Mouse (Mus musculus) lung, embryonic 16.5 days (tissue): ENCODE results near the gene Ammecr1. TPM values are rescaled to one million over a fixed set of nuclear protein-coding genes. Genes with fewer than 3 reads are reported as not detected.
A peak's percentile ranks its signal among the peaks of the same experiment; 100 is the strongest.

ENCODE experiments used
- ATAC-seq: fragments of 200-750 bp; cut with Nextera tagmentation; 2 replicates; pipeline ENCODE4 v1.8.0; 2017; ENCODE audit warnings: low read depth, mild to moderate bottlenecking, moderate library complexity
- H3K27ac ChIP-seq: fragments of 300-500 bp; sonication (generic); 2 replicates; pipeline ENCODE4 v1.5.1; 2014; ENCODE audit warnings: mild to moderate bottlenecking, control low read depth, low read length
- H3K27me3 ChIP-seq: fragments of 300-500 bp; sonication (generic); 2 replicates; pipeline ENCODE4 v1.6.1; 2014; ENCODE audit warnings: low read depth, low read length, mixed read lengths; ENCODE audit not compliant: control insufficient read depth, insufficient read depth
- H3K36me3 ChIP-seq: fragments of 300-500 bp; sonication (generic); 2 replicates; pipeline ENCODE4 v1.6.1; 2014; ENCODE audit warnings: low read length; ENCODE audit not compliant: control insufficient read depth, insufficient read depth
- H3K4me1 ChIP-seq: fragments of 300-500 bp; sonication (generic); replicated peaks from 2 replicates; pipeline ENCODE4 v1.6.1; 2014; ENCODE audit warnings: low read length, mixed read lengths; ENCODE audit not compliant: control insufficient read depth, insufficient read depth
- H3K4me2 ChIP-seq: fragments of 300-500 bp; sonication (generic); 2 replicates; pipeline ENCODE4 v1.6.1; 2014; ENCODE audit warnings: low read depth, low read length, control low read depth
- H3K4me3 ChIP-seq: fragments of 300-500 bp; sonication (generic); 2 replicates; pipeline ENCODE4 v1.5.1; 2014; ENCODE audit warnings: mild to moderate bottlenecking, low read length, control low read depth
- H3K9ac ChIP-seq: fragments of 300-500 bp; sonication (generic); 2 replicates; pipeline ENCODE4 v1.6.1; 2014; ENCODE audit warnings: low read length, control low read depth
- H3K9me3 ChIP-seq: fragments of 300-500 bp; sonication (generic); 2 replicates; pipeline ENCODE4 v1.6.1; 2016; ENCODE audit warnings: low read length; ENCODE audit not compliant: control insufficient read depth
- whole genome bisulfite sequencing: fragments of 180-500 bp; shearing (Covaris S2); extraction: QIAGEN DNeasy Blood & Tissue Kit; methylation state at CpG from one replicate; pipeline ENCODE4 v1.1.7; 2014; 5-methylcytosine and 5-hydroxymethylcytosine counted together
- microRNA-seq: library from miRNA; unstranded; fragments of <30 nt; microRNA quantifications from one replicate; pipeline ENCODE4, GENCODE M21; 2016
- polyA plus RNA-seq: library from polyadenylated mRNA; unstranded; fragments of >200 nt; fragmentation: Nextera tagmentation; extraction: Ambion mirVana; gene quantifications from 2 replicates; pipeline ENCODE4 v1.2.1, GENCODE M21; 2015

Ammecr1 gene
- polyA plus RNA-seq, 1 experiment from 2014 or later, result 9.3 TPM

GRCm38 (mm10) chrX:142806126-142806525, 160.4 kb downstream of the Ammecr1 start:
- no peaks in the 10 kb centered on the region for H3K27me3 ChIP-seq
- no peak overlapping the region for H3K9ac ChIP-seq
- peak overlapping the region; percentile 52 for H3K27ac ChIP-seq
- no peak overlapping the region for H3K4me3 ChIP-seq
- H3K4me1 ChIP-seq, result peaks cover 10% of the 10 kb centered on the region
- H3K9me3 ChIP-seq, result no peaks in the 10 kb centered on the region
- 40% methylated on average over 6 of the region's 6 CpGs for WGBS
- peak; percentile 61 for ATAC-seq
- H3K4me2 ChIP-seq, result peak overlapping the region; percentile 38
- H3K36me3 ChIP-seq, result no peaks in the 10 kb centered on the region

- H3K4me2 ChIP-seq, result no peak overlapping the region
- H3K27ac ChIP-seq, result no peak overlapping the region
- H3K4me3 ChIP-seq, result no peak overlapping the region
- WGBS, result 73% methylated on average over 3 of the region's 3 CpGs
- no peak overlapping the region for H3K9ac ChIP-seq
- H3K4me1 ChIP-seq, result peaks cover 10% of the 10 kb centered on the region
- no peak for ATAC-seq
- H3K36me3 ChIP-seq, result no peaks in the 10 kb centered on the region
- H3K9me3 ChIP-seq, result no peaks in the 10 kb centered on the region
- H3K27me3 ChIP-seq, result no peaks in the 10 kb centered on the region
These were observed 161.9 kb downstream of the Ammecr1 start for GRCm38 (mm10) chrX:142804596-142804995.

Small RNAs within 50 kb of the gene (microRNA-seq; reads per million reads assigned to microRNA genes)
- gene Gm44351, result not detected

Other genes starting within 250 kb of the Ammecr1 start
- gene Rtl9, start 132.9 kb upstream of the Ammecr1 start, polyA plus RNA-seq, result 0.21 and 0.34 TPM in 2 replicates